17 mouse cellular contexts compared by ENCODE assay signal in the genomic region with DNA sequence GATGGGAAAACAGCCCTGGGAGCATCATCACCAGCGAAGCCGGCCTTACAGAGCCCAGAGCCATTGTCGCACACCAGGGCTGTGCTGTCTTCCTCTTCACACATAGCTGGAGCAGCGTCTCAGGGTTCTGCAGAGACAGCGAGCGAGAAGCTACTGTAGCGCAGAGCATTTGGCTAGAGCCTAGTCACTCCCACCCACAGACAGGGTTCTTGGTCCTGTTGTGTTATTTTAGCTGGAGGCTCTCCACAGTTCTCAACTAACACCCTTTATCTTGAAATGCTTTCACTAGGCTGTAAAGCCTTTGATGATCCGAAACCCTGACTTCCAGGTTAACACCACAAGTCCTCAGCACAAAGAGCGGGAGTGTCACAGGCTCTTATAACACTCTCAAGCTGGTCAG. TPM values are rescaled to one million over a fixed set of nuclear protein-coding genes. Genes with fewer than 3 reads are reported as not detected.
DNase-seq lines count a peak whose midpoint lies in the region; ATAC-seq and TF ChIP-seq lines count a peak whose summit lies in the region.
"Had no signal": no experiment of that assay in that cellular context is flagged by ENCODE, and none has a peak within 500 bp of the region (broad histone marks: within the 10 kb centered on the region; RNA-seq: fewer than 3 reads in every experiment).

No protein-coding gene starts in this region.

- H3K9me3 ChIP-seq in heart, embryonic 12.5 days (replicated peaks): no peaks in the 10 kb centered on the region
- no peaks in the 10 kb centered on the region for H3K9me3 ChIP-seq in lung, embryonic 15.5 days
- no peaks in the 10 kb centered on the region for H3K9me3 ChIP-seq in heart, postnatal 0 days (replicated peaks; ENCODE audit: control insufficient read depth, low read length)
- H3K9me3 ChIP-seq in stomach, embryonic 14.5 days (ENCODE audit: control insufficient read depth, low read depth, low read length): no peaks in the 10 kb centered on the region
- no peaks in the 10 kb centered on the region for H3K9me3 ChIP-seq in hindbrain, embryonic 16.5 days (ENCODE audit: control insufficient read depth, low read length)
- H3K9me3 ChIP-seq: embryonic facial prominence, embryonic 13.5 days; forebrain, embryonic 13.5 days; hindbrain, embryonic 13.5 days; limb, embryonic 10.5 days; liver, embryonic 13.5 days had no signal

- peaks cover 23% of the 10 kb centered on the region for H3K27me3 ChIP-seq in heart, embryonic 12.5 days (replicated peaks)
- H3K27me3 ChIP-seq in lung, embryonic 15.5 days: no peaks in the 10 kb centered on the region
- no peaks in the 10 kb centered on the region for H3K27me3 ChIP-seq in heart, postnatal 0 days (ENCODE audit: control insufficient read depth, insufficient read depth, low read length)
- H3K27me3 ChIP-seq in stomach, embryonic 14.5 days (ENCODE audit: control insufficient read depth, insufficient read depth, low read length): no peaks in the 10 kb centered on the region
- H3K27me3 ChIP-seq in hindbrain, embryonic 16.5 days (replicated peaks; ENCODE audit: control insufficient read depth, insufficient read depth, low read length): no peaks in the 10 kb centered on the region
- H3K27me3 ChIP-seq: embryonic facial prominence, embryonic 13.5 days; forebrain, embryonic 13.5 days; hindbrain, embryonic 13.5 days; liver, embryonic 13.5 days had no signal

- H3K36me3 ChIP-seq in heart, embryonic 12.5 days: peaks cover 20% of the 10 kb centered on the region
- H3K36me3 ChIP-seq in lung, embryonic 15.5 days: no peaks in the 10 kb centered on the region
- peaks cover 24% of the 10 kb centered on the region for H3K36me3 ChIP-seq in heart, postnatal 0 days (replicated peaks; ENCODE audit: control insufficient read depth, insufficient read depth, low read length)
- no peaks in the 10 kb centered on the region for H3K36me3 ChIP-seq in stomach, embryonic 14.5 days (ENCODE audit: control insufficient read depth, insufficient read depth, low read length)
- H3K36me3 ChIP-seq in hindbrain, embryonic 16.5 days (ENCODE audit: control insufficient read depth, insufficient read depth, low read length): no peaks in the 10 kb centered on the region
- H3K36me3 ChIP-seq: embryonic facial prominence, embryonic 13.5 days; hindbrain, embryonic 13.5 days; limb, embryonic 10.5 days; liver, embryonic 13.5 days had no signal

- no peak for ATAC-seq in heart, embryonic 12.5 days (ENCODE audit: insufficient number of reproducible peaks, low FRiP score)
- no peak for ATAC-seq in lung, embryonic 15.5 days (ENCODE audit: borderline replicate concordance, extremely low read depth, low FRiP score, low TSS enrichment)
- no peak for ATAC-seq in heart, postnatal 0 days (ENCODE audit: insufficient read depth, low read depth)
- no peak for ATAC-seq in stomach, embryonic 14.5 days (ENCODE audit: insufficient number of reproducible peaks, insufficient read depth, low FRiP score, low read depth)
- ATAC-seq in hindbrain, embryonic 16.5 days: no peak
- ATAC-seq: forebrain, embryonic 13.5 days had no signal

- peak overlapping the region; percentile 23 for H3K4me3 ChIP-seq in heart, embryonic 12.5 days
- H3K4me3 ChIP-seq in lung, embryonic 15.5 days: 0 out of 2 replicates have a peak overlapping the region, but pooled peaks have one; percentile 43
- peak overlapping the region; percentile 59 for H3K4me3 ChIP-seq in heart, postnatal 0 days (ENCODE audit: low read depth, low read length)
- peak overlapping the region; percentile 27 for H3K4me3 ChIP-seq in stomach, embryonic 14.5 days (ENCODE audit: low read depth, low read length)
- H3K4me3 ChIP-seq in hindbrain, embryonic 16.5 days (ENCODE audit: low read length): no peak overlapping the region
- H3K4me3 ChIP-seq: embryonic facial prominence, embryonic 13.5 days; forebrain, embryonic 13.5 days; hindbrain, embryonic 13.5 days; limb, embryonic 10.5 days; liver, embryonic 13.5 days had no signal

- TF ChIP-seq EP300 in heart, postnatal 0 days (IDR thresholded peaks at IDR 0.05; ENCODE audit: low read depth): no peak

- DNase-seq in heart, postnatal 4 days: no peak
- no peak for DNase-seq in lung, postnatal 10 days
- DNase-seq in heart, postnatal 0 days (ENCODE audit: low spot score): peak; percentile 31
- DNase-seq: adrenal gland, postnatal 36 days; cerebellum, postnatal 14 days; gastrocnemius, postnatal 10 days; liver, embryonic 13.5 days; right cerebral cortex, adult 18-20 months; thymus, postnatal 14 days had no signal

- peaks cover 27% of the 10 kb centered on the region for H3K4me1 ChIP-seq in heart, embryonic 12.5 days (replicated peaks)
- peaks cover 23% of the 10 kb centered on the region for H3K4me1 ChIP-seq in lung, embryonic 15.5 days
- H3K4me1 ChIP-seq in heart, postnatal 0 days (ENCODE audit: control insufficient read depth, insufficient read depth): no peaks in the 10 kb centered on the region
- no peaks in the 10 kb centered on the region for H3K4me1 ChIP-seq in stomach, embryonic 14.5 days (ENCODE audit: control insufficient read depth, insufficient read depth, low read length)
- H3K4me1 ChIP-seq in hindbrain, embryonic 16.5 days (ENCODE audit: control insufficient read depth, insufficient read depth, low read depth, low read length): no peaks in the 10 kb centered on the region
- H3K4me1 ChIP-seq: forebrain, embryonic 13.5 days; hindbrain, embryonic 13.5 days had no signal

- peak overlapping the region; percentile 55 for H3K4me2 ChIP-seq in heart, embryonic 12.5 days
- peak overlapping the region; percentile 48 for H3K4me2 ChIP-seq in lung, embryonic 15.5 days
- H3K4me2 ChIP-seq in heart, postnatal 0 days (ENCODE audit: low read depth, low read length): peak overlapping the region; percentile 62
- H3K4me2 ChIP-seq in stomach, embryonic 14.5 days (replicated peaks; ENCODE audit: low read depth, low read length): peak overlapping the region; percentile 31; the same call in 1 of the 2 replicates
- H3K4me2 ChIP-seq in hindbrain, embryonic 16.5 days (ENCODE audit: low read length): no peak overlapping the region
- H3K4me2 ChIP-seq: embryonic facial prominence, embryonic 13.5 days; forebrain, embryonic 13.5 days; hindbrain, embryonic 13.5 days; liver, embryonic 13.5 days had no signal

- H3K27ac ChIP-seq in heart, embryonic 12.5 days (ENCODE audit: poor library complexity, severe bottlenecking): no peak overlapping the region
- no peak overlapping the region for H3K27ac ChIP-seq in lung, embryonic 15.5 days
- H3K27ac ChIP-seq in heart, postnatal 0 days (ENCODE audit: low read depth): no peak overlapping the region
- peak overlapping the region; percentile 39; the same call in 1 of the 2 replicates for H3K27ac ChIP-seq in stomach, embryonic 14.5 days (ENCODE audit: low read length)
- no peak overlapping the region for H3K27ac ChIP-seq in hindbrain, embryonic 16.5 days (ENCODE audit: low read depth, low read length)
- H3K27ac ChIP-seq: embryonic facial prominence, embryonic 13.5 days; forebrain, embryonic 13.5 days; hindbrain, embryonic 13.5 days; limb, embryonic 10.5 days; liver, embryonic 13.5 days had no signal

- 27% methylated on average over 9 of the region's 9 CpGs for WGBS in heart, embryonic 12.5 days
- 52% methylated on average over 9 of the region's 9 CpGs for WGBS in lung, embryonic 15.5 days
- 37% methylated on average over 9 of the region's 9 CpGs for WGBS in heart, postnatal 0 days
- WGBS in stomach, embryonic 14.5 days: 66% methylated on average over 9 of the region's 9 CpGs
- 88% methylated on average over 9 of the region's 9 CpGs for WGBS in hindbrain, embryonic 16.5 days

- TF ChIP-seq CTCF in heart, postnatal 0 days (IDR thresholded peaks at IDR 0.05; ENCODE audit: low read depth): no peak

- peak overlapping the region; percentile 46 for H3K9ac ChIP-seq in heart, embryonic 12.5 days
- no peak overlapping the region for H3K9ac ChIP-seq in lung, embryonic 15.5 days
- H3K9ac ChIP-seq in heart, postnatal 0 days (replicated peaks; ENCODE audit: low read depth, low read length): peak overlapping the region; percentile 33; the same call in 1 of the 2 replicates
- H3K9ac ChIP-seq in stomach, embryonic 14.5 days (replicated peaks; ENCODE audit: low read depth, low read length): no peak overlapping the region
- no peak overlapping the region for H3K9ac ChIP-seq in hindbrain, embryonic 16.5 days (ENCODE audit: low read depth, low read length)
- H3K9ac ChIP-seq: embryonic facial prominence, embryonic 13.5 days; forebrain, embryonic 13.5 days; hindbrain, embryonic 13.5 days; liver, embryonic 13.5 days had no signal

RNA-seq across cellular contexts. Expression of a gene that starts 2.9 kb away (rescaled TPM):
- 1,019 and 1,096 TPM in 2 replicates for polyA plus RNA-seq in heart, embryonic 12.5 days (2016; fragmentation: Nextera tagmentation; extraction: Ambion mirVana)
- total RNA-seq in heart, postnatal 4 days (2021): 1,000 to 10,000 TPM; 1,243 to 1,503 TPM
- polyA plus RNA-seq in lung, embryonic 15.5 days (2015; fragmentation: Nextera tagmentation; extraction: Ambion mirVana): 801 and 904 TPM in 2 replicates
- 921 and 1,307 TPM in 2 replicates for total RNA-seq in heart, postnatal 0 days (2014; rRNA removed; ENCODE audit: low replicate concordance)
- polyA plus RNA-seq in heart, postnatal 0 days (2015; fragmentation: Nextera tagmentation; extraction: Ambion mirVana): 1,041 and 1,327 TPM in 2 replicates
- 2,393 and 2,414 TPM in 2 replicates for polyA plus RNA-seq in stomach, embryonic 14.5 days (2014; fragmentation: Nextera tagmentation; extraction: Ambion mirVana)
- 17.6 and 29.5 TPM in 2 replicates for polyA plus RNA-seq in hindbrain, embryonic 16.5 days (2015; fragmentation: Nextera tagmentation; extraction: Ambion mirVana)

RNA-seq across cellular contexts. Expression of a gene that starts 38.0 kb away (rescaled TPM):
- 2.2 and 2.4 TPM in 2 replicates for polyA plus RNA-seq in heart, embryonic 12.5 days (2016; fragmentation: Nextera tagmentation; extraction: Ambion mirVana)
- total RNA-seq in heart, postnatal 4 days (2021): 1 to 10 TPM; 4.3 to 4.6 TPM
- polyA plus RNA-seq in lung, embryonic 15.5 days (2015; fragmentation: Nextera tagmentation; extraction: Ambion mirVana): 11.2 and 12.0 TPM in 2 replicates
- 1.1 and 3.2 TPM in 2 replicates for total RNA-seq in heart, postnatal 0 days (2014; rRNA removed; ENCODE audit: low replicate concordance)
- polyA plus RNA-seq in heart, postnatal 0 days (2015; fragmentation: Nextera tagmentation; extraction: Ambion mirVana): 5.6 and 7.1 TPM in 2 replicates
- polyA plus RNA-seq in stomach, embryonic 14.5 days (2014; fragmentation: Nextera tagmentation; extraction: Ambion mirVana): 2.4 and 3.1 TPM in 2 replicates
- polyA plus RNA-seq in hindbrain, embryonic 16.5 days (2015; fragmentation: Nextera tagmentation; extraction: Ambion mirVana): 1.5 and 1.6 TPM in 2 replicates

Comparison
In these comparisons a context has a peak if more than half of its experiments do, and no peak if none do; other contexts are left out.
1. H3K9ac ChIP-seq: peak in heart, embryonic 12.5 days (single experiment) and heart, postnatal 0 days (single experiment); none in lung, embryonic 15.5 days (single experiment), stomach, embryonic 14.5 days (single experiment) and hindbrain, embryonic 16.5 days (single experiment).
2. RNA of a gene that starts 2.9 kb away (polyA plus RNA-seq): 2,393 to 2,414 TPM in stomach, embryonic 14.5 days, 1,041 to 1,327 TPM in heart, postnatal 0 days, 1,019 to 1,096 TPM in heart, embryonic 12.5 days and 801 to 904 TPM in lung, embryonic 15.5 days; 17.6 to 29.5 TPM in hindbrain, embryonic 16.5 days; every median in the first group is over 10 times any median in the second.